Mouse (Mus musculus): ENCODE data around the gene Tbc1d8. TPM values are rescaled to one million over a fixed set of nuclear protein-coding genes. Genes with fewer than 3 reads are reported as not detected.

The Tbc1d8 gene
- polyA plus RNA-seq (2015; fragmentation: Illumina TruSeq; extraction: RNeasy Lipid Tissue Mini Kit (QIAGEN cat#74804); ENCODE audit: insufficient read depth, low read depth, low replicate concordance): 18.0 TPM

GRCm38 (mm10) chr1:39478057-39478895 is at the start of gene Tbc1d8:
Gene Tbc1d8, minus strand, starts transcription at chr1:39478755.

GRCm38 (mm10) chr1:39367601-39368266 is 110.8 kb downstream of the Tbc1d8 start, which contains the start of gene Rpl31:
Gene Rpl31, plus strand, starts transcription at chr1:39367842.

Other genes with a start within 250 kb of the Tbc1d8 start
- 405 TPM for gene Rpl31, start 110.9 kb downstream of the Tbc1d8 start, polyA plus RNA-seq (2015; fragmentation: Illumina TruSeq; extraction: RNeasy Lipid Tissue Mini Kit (QIAGEN cat#74804); ENCODE audit: insufficient read depth, low read depth, low replicate concordance)
- gene Cnot11, start 56.2 kb upstream of the Tbc1d8 start, polyA plus RNA-seq (2015; fragmentation: Illumina TruSeq; extraction: RNeasy Lipid Tissue Mini Kit (QIAGEN cat#74804); ENCODE audit: insufficient read depth, low read depth, low replicate concordance): 4.3 TPM
- 3.3 TPM for gene Rnf149, start 98.7 kb upstream of the Tbc1d8 start, polyA plus RNA-seq (2015; fragmentation: Illumina TruSeq; extraction: RNeasy Lipid Tissue Mini Kit (QIAGEN cat#74804); ENCODE audit: insufficient read depth, low read depth, low replicate concordance)
- gene Creg2, start 172.7 kb upstream of the Tbc1d8 start, polyA plus RNA-seq (2015; fragmentation: Illumina TruSeq; extraction: RNeasy Lipid Tissue Mini Kit (QIAGEN cat#74804); ENCODE audit: insufficient read depth, low read depth, low replicate concordance): not detected
- gene Rfx8, start 242.2 kb upstream of the Tbc1d8 start, polyA plus RNA-seq (2015; fragmentation: Illumina TruSeq; extraction: RNeasy Lipid Tissue Mini Kit (QIAGEN cat#74804); ENCODE audit: insufficient read depth, low read depth, low replicate concordance): not detected